Mouse (Mus musculus): ENCODE measurements at regions not wholly inside any gene's neighbourhood (a gene's known extent, or its start where the extent isn't known, plus 50 kb on each side); places are given as distances from the start of the nearest gene placed in this dataset.

DNA sequence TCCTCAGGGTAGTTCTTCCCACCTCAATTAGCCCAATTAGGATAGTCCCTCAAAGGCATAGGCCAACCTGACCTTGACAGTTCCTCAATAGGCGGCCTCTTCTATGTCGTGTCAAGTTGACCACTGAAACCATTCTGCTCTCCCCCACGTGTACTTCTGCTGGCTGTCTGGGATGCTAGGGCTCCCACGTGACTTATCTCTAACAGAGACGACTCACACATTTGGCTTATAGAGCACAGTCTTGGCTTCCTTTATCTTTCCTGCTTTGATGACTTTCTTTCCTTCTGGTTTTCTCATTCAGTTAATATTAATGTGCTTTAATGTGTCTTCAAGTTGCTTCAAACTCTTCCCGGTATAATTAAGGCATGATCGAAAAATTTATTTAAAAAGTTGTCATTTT, 284.0 kb upstream of the Gm5148 start:
- DNase-seq (ENCODE audit: extremely low read depth, low read depth, low spot score), result no peak
- TF ChIP-seq POLR2A (IDR thresholded peaks at IDR 0.05; ENCODE audit: extremely low read depth, insufficient read depth, low read length) (no peak), CTCF (IDR thresholded peaks at IDR 0.05; ENCODE audit: low read depth, low read length) (no peak)
- H3K9ac ChIP-seq (ENCODE audit: low read depth, low read length), result no peak overlapping the region
- no peaks in the 10 kb centered on the region for H3K27me3 ChIP-seq (ENCODE audit: control insufficient read depth, insufficient read depth, low read length)
- no peaks in the 10 kb centered on the region for H3K79me2 ChIP-seq (ENCODE audit: control insufficient read depth, insufficient read depth, low read length)
- H3K4me3 ChIP-seq (ENCODE audit: insufficient read depth, low read depth, low read length), result no peak overlapping the region
- WGBS, result 85% methylated on average over 7 of the region's 7 CpGs
- no peaks in the 10 kb centered on the region for H3K4me1 ChIP-seq (ENCODE audit: control insufficient read depth, insufficient read depth, low read length)
- H3K27ac ChIP-seq (replicated peaks; ENCODE audit: insufficient read depth, low read depth, low read length), result no peak overlapping the region
- no peaks in the 10 kb centered on the region for H3K36me3 ChIP-seq (ENCODE audit: control insufficient read depth, insufficient read depth, low read length)

DNA sequence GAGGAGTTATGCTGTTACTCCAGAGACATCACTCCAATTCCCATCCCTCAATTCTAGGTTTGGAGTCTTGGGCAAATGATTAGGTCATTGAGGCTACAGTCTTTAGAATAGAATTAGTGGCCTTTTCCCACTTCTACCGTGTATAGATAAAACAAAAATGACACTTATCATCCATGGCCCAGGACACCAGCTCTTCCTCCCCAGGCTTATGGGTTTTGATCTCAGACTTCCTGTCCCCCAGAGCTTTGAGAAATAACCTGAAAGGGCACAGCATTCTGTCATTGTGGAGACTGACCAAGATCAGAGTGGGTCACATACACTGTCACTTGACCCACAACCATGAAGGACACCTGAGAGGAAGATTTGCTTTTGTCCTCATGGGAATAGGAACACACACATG, 283.3 kb upstream of the Gm5148 start:
- no peak overlapping the region for H3K27ac ChIP-seq (replicated peaks; ENCODE audit: insufficient read depth, low read depth, low read length)
- H3K9ac ChIP-seq (ENCODE audit: low read depth, low read length), result no peak overlapping the region
- 75% methylated on average over 1 of the region's 1 CpGs for WGBS

DNA sequence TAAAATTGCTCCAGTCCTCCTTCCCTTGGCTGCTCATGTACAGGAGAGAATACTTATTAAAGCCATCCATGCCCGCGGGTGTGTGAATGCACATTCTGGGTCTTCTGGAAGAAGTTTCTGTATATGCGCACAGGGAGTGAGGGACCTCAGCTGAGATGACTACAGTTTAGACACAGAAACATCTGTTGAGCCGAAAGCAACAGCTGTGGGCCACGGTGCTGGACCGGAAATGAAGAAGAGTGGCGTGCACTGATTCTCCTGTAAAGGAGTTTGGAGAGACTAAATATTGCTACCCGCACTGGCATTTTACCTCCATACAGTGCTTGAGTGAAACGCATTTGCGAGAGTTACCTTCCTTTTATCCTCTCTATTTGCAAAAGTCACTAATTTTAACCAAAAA, 278.0 kb upstream of the Gm5148 start:
- WGBS, result 94% methylated on average over 10 of the region's 10 CpGs
- Histone ChIP-seq H3K9ac (ENCODE audit: low read depth, low read length) (no peak overlapping the region), H3K79me2 (ENCODE audit: control insufficient read depth, insufficient read depth, low read length) (no peaks in the 10 kb centered on the region), H3K27me3 (ENCODE audit: control insufficient read depth, insufficient read depth, low read length) (no peaks in the 10 kb centered on the region), H3K4me1 (ENCODE audit: control insufficient read depth, insufficient read depth, low read length) (no peaks in the 10 kb centered on the region), H3K36me3 (ENCODE audit: control insufficient read depth, insufficient read depth, low read length) (no peaks in the 10 kb centered on the region), H3K4me3 (ENCODE audit: insufficient read depth, low read depth, low read length) (no peak overlapping the region), H3K27ac (replicated peaks; ENCODE audit: insufficient read depth, low read depth, low read length) (no peak overlapping the region)
- TF ChIP-seq CTCF (IDR thresholded peaks at IDR 0.05; ENCODE audit: low read depth, low read length), result no peak
- no peak for DNase-seq (ENCODE audit: extremely low read depth, low read depth, low spot score)

More for the DNA sequence above, 283.3 kb upstream of the Gm5148 start:
- no peak for DNase-seq (ENCODE audit: extremely low read depth, low read depth, low spot score)
- Histone ChIP-seq H3K79me2 (ENCODE audit: control insufficient read depth, insufficient read depth, low read length) (no peaks in the 10 kb centered on the region), H3K27me3 (ENCODE audit: control insufficient read depth, insufficient read depth, low read length) (no peaks in the 10 kb centered on the region), H3K4me3 (ENCODE audit: insufficient read depth, low read depth, low read length) (no peak overlapping the region), H3K36me3 (ENCODE audit: control insufficient read depth, insufficient read depth, low read length) (no peaks in the 10 kb centered on the region), H3K4me1 (ENCODE audit: control insufficient read depth, insufficient read depth, low read length) (no peaks in the 10 kb centered on the region)
- TF ChIP-seq POLR2A (IDR thresholded peaks at IDR 0.05; ENCODE audit: extremely low read depth, insufficient read depth, low read length) (no peak), CTCF (IDR thresholded peaks at IDR 0.05; ENCODE audit: low read depth, low read length) (no peak)

DNA sequence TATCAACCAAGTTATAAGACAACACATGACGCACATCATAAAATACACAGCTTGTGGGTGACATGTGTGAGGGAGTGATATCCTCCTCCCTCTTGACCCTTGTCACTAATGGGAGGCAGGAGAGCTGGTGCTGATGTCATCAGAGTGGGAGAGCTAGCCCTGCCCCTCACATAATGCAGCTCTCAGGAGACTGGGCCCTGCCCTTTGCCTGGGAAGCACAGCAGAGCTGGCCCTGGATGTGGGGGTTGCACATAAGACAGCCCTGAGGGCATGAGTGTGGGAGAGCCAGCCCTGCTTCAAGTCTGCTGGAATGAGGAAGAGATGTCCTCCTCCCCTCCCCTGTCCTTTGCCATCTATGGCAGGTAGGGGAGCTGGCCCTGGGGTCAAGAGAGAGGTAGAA, 275.5 kb upstream of the Gm5148 start:
- no peak overlapping the region for H3K27ac ChIP-seq (replicated peaks; ENCODE audit: insufficient read depth, low read depth, low read length)
- no peak overlapping the region for H3K9ac ChIP-seq (ENCODE audit: low read depth, low read length)
- DNase-seq (ENCODE audit: extremely low read depth, low read depth, low spot score), result no peak
- no peaks in the 10 kb centered on the region for H3K4me1 ChIP-seq (ENCODE audit: control insufficient read depth, insufficient read depth, low read length)
- H3K36me3 ChIP-seq (ENCODE audit: control insufficient read depth, insufficient read depth, low read length), result no peaks in the 10 kb centered on the region
- TF ChIP-seq POLR2A (IDR thresholded peaks at IDR 0.05; ENCODE audit: extremely low read depth, insufficient read depth, low read length), result no peak
- TF ChIP-seq CTCF (IDR thresholded peaks at IDR 0.05; ENCODE audit: low read depth, low read length), result no peak
- WGBS, result 100% methylated on average over 1 of the region's 1 CpGs
- no peaks in the 10 kb centered on the region for H3K79me2 ChIP-seq (ENCODE audit: control insufficient read depth, insufficient read depth, low read length)
- H3K27me3 ChIP-seq (ENCODE audit: control insufficient read depth, insufficient read depth, low read length), result no peaks in the 10 kb centered on the region
- H3K4me3 ChIP-seq (ENCODE audit: insufficient read depth, low read depth, low read length), result no peak overlapping the region

DNA sequence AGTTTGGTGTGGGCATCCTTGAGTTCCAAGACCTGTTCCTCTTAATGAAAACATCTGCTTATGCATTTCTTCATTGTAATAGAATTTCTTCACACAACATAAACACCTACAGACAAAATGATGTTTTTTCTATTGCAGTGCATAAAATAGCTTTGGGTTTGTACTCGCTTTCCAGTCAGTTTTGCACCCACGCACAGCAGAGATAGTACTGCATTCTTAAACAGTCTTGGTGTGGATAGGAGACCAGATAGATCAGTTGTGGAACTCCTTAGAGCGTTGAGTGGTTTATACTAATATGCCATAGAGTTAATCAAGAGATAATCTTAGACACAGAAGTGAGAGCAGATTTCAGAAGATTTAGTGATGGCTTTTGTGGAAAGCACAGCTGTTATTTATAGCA, 273.7 kb upstream of the Gm5148 start:
- 95% methylated on average over 3 of the region's 3 CpGs for WGBS
- TF ChIP-seq POLR2A (IDR thresholded peaks at IDR 0.05; ENCODE audit: extremely low read depth, insufficient read depth, low read length), result no peak
- TF ChIP-seq CTCF (IDR thresholded peaks at IDR 0.05; ENCODE audit: low read depth, low read length), result no peak
- no peak for DNase-seq (ENCODE audit: extremely low read depth, low read depth, low spot score)
- no peak overlapping the region for H3K9ac ChIP-seq (ENCODE audit: low read depth, low read length)
- no peaks in the 10 kb centered on the region for H3K4me1 ChIP-seq (ENCODE audit: control insufficient read depth, insufficient read depth, low read length)
- no peak overlapping the region for H3K4me3 ChIP-seq (ENCODE audit: insufficient read depth, low read depth, low read length)
- H3K79me2 ChIP-seq (ENCODE audit: control insufficient read depth, insufficient read depth, low read length), result no peaks in the 10 kb centered on the region
- H3K36me3 ChIP-seq (ENCODE audit: control insufficient read depth, insufficient read depth, low read length), result no peaks in the 10 kb centered on the region
- H3K27me3 ChIP-seq (ENCODE audit: control insufficient read depth, insufficient read depth, low read length), result no peaks in the 10 kb centered on the region
- no peak overlapping the region for H3K27ac ChIP-seq (replicated peaks; ENCODE audit: insufficient read depth, low read depth, low read length)

DNA sequence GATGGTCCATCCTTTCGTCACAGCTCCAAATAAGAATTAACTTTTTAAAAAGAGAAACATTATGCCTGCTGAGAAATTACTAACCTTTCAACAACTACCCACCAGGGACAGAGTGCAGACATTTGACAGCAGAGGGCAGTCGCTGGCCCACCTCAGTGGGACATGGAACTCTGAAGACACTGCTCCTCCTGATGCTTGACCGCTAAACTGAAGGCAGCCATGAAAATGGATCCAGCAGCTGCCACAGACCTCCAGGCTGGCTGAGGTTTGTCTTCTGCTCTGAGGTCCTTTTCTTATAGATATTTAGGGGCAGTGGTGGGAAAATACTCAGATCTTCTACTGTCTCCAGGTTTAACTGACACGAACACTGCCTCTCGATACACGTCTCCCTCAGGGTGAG, 265.7 kb upstream of the Gm5148 start:
- DNase-seq (ENCODE audit: extremely low read depth, low read depth, low spot score), result no peak
- 96% methylated on average over 6 of the region's 6 CpGs for WGBS
- Histone ChIP-seq H3K4me3 (ENCODE audit: insufficient read depth, low read depth, low read length) (no peak overlapping the region), H3K36me3 (ENCODE audit: control insufficient read depth, insufficient read depth, low read length) (no peaks in the 10 kb centered on the region), H3K27me3 (ENCODE audit: control insufficient read depth, insufficient read depth, low read length) (no peaks in the 10 kb centered on the region), H3K27ac (replicated peaks; ENCODE audit: insufficient read depth, low read depth, low read length) (no peak overlapping the region), H3K4me1 (ENCODE audit: control insufficient read depth, insufficient read depth, low read length) (no peaks in the 10 kb centered on the region), H3K79me2 (ENCODE audit: control insufficient read depth, insufficient read depth, low read length) (no peaks in the 10 kb centered on the region), H3K9ac (ENCODE audit: low read depth, low read length) (no peak overlapping the region)
- TF ChIP-seq POLR2A (IDR thresholded peaks at IDR 0.05; ENCODE audit: extremely low read depth, insufficient read depth, low read length) (no peak), CTCF (IDR thresholded peaks at IDR 0.05; ENCODE audit: low read depth, low read length) (no peak)
